In the genomic region with DNA sequence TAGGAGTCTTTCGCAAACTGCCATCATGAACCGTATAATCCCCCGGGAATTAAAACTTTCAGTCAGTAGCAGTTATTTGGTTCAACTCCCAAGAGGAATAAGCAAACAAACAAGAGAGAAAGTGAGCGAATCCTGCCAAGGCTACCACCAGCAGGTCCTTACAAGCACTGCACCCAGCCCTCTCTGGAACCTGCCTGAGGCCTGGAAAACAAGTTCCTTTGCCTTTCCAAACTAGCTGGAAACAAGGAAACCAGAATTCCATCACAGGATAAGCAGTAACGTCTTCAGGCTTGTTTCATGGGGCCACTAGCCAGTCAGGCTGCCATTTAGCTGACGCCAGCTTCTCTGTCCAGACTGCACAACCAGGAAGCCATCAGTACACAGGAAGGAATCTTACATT, we compare ENCODE assay signal across 11 mouse cellular contexts. TPM values are rescaled to one million over a fixed set of nuclear protein-coding genes. Genes with fewer than 3 reads are reported as not detected.
A peak's percentile ranks its signal among the peaks of the same experiment; 100 is the strongest.
DNase-seq lines count a peak whose midpoint lies in the region; ATAC-seq and TF ChIP-seq lines count a peak whose summit lies in the region.
"Had no signal": no experiment of that assay in that cellular context is flagged by ENCODE, and none has a peak within 500 bp of the region (broad histone marks: within the 10 kb centered on the region; RNA-seq: fewer than 3 reads in every experiment).

No protein-coding gene starts in this region.

- no peak overlapping the region for H3K27ac ChIP-seq in hindbrain, postnatal 0 days
- no peak overlapping the region for H3K27ac ChIP-seq in hindbrain, embryonic 16.5 days (ENCODE audit: low read depth, low read length)
- peak overlapping the region; percentile 36; the same call in 1 of the 2 replicates for H3K27ac ChIP-seq in heart, embryonic 10.5 days
- no peak overlapping the region for H3K27ac ChIP-seq in midbrain, embryonic 13.5 days
- H3K27ac ChIP-seq: neural tube, embryonic 13.5 days had no signal

- no peak overlapping the region for H3K4me2 ChIP-seq in hindbrain, postnatal 0 days (ENCODE audit: low read depth, low read length)
- H3K4me2 ChIP-seq in hindbrain, embryonic 16.5 days (ENCODE audit: low read length), result no peak overlapping the region
- H3K4me2 ChIP-seq in midbrain, embryonic 13.5 days (replicated peaks), result no peak overlapping the region
- H3K4me2 ChIP-seq: neural tube, embryonic 13.5 days had no signal

- H3K9ac ChIP-seq in hindbrain, postnatal 0 days (replicated peaks; ENCODE audit: low read length), result no peak overlapping the region
- no peak overlapping the region for H3K9ac ChIP-seq in hindbrain, embryonic 16.5 days (ENCODE audit: low read depth, low read length)
- no peak overlapping the region for H3K9ac ChIP-seq in midbrain, embryonic 13.5 days (replicated peaks)
- H3K9ac ChIP-seq: neural tube, embryonic 13.5 days had no signal

- 66% methylated on average over 6 of the region's 6 CpGs for WGBS in hindbrain, postnatal 0 days
- WGBS in hindbrain, embryonic 16.5 days, result 80% methylated on average over 6 of the region's 6 CpGs
- 71% methylated on average over 6 of the region's 6 CpGs for WGBS in heart, embryonic 10.5 days
- WGBS in midbrain, embryonic 13.5 days, result 76% methylated on average over 6 of the region's 6 CpGs

- H3K4me1 ChIP-seq in hindbrain, postnatal 0 days (ENCODE audit: insufficient read depth, low read length), result no peaks in the 10 kb centered on the region
- H3K4me1 ChIP-seq in hindbrain, embryonic 16.5 days (ENCODE audit: control insufficient read depth, insufficient read depth, low read depth, low read length), result no peaks in the 10 kb centered on the region
- H3K4me1 ChIP-seq in heart, embryonic 10.5 days, result peaks cover 17% of the 10 kb centered on the region
- 0 out of 2 replicates have a peak, but pooled peaks cover 4% of the 10 kb centered on the region for H3K4me1 ChIP-seq in midbrain, embryonic 13.5 days (replicated peaks)
- H3K4me1 ChIP-seq: neural tube, embryonic 13.5 days had no signal

- H3K36me3 ChIP-seq in hindbrain, postnatal 0 days (ENCODE audit: insufficient read depth, low read length), result no peaks in the 10 kb centered on the region
- H3K36me3 ChIP-seq in hindbrain, embryonic 16.5 days (ENCODE audit: control insufficient read depth, insufficient read depth, low read length), result no peaks in the 10 kb centered on the region
- no peaks in the 10 kb centered on the region for H3K36me3 ChIP-seq in heart, embryonic 10.5 days
- no peaks in the 10 kb centered on the region for H3K36me3 ChIP-seq in midbrain, embryonic 13.5 days
- H3K36me3 ChIP-seq: neural tube, embryonic 13.5 days had no signal

- no peaks in the 10 kb centered on the region for H3K27me3 ChIP-seq in hindbrain, postnatal 0 days (ENCODE audit: insufficient read depth, low read length)
- H3K27me3 ChIP-seq in hindbrain, embryonic 16.5 days (replicated peaks; ENCODE audit: control insufficient read depth, insufficient read depth, low read length), result no peaks in the 10 kb centered on the region
- no peaks in the 10 kb centered on the region for H3K27me3 ChIP-seq in heart, embryonic 10.5 days (ENCODE audit: insufficient read depth, poor library complexity, severe bottlenecking)
- H3K27me3 ChIP-seq in midbrain, embryonic 13.5 days, result no peaks in the 10 kb centered on the region
- H3K27me3 ChIP-seq: neural tube, embryonic 13.5 days had no signal

- peak; percentile 38 for DNase-seq in hindbrain, postnatal 0 days (ENCODE audit: low spot score)
- DNase-seq in ZHBTc4 (ENCODE audit: low read depth, low spot score), result peak; percentile 4
- no peak for DNase-seq in heart, embryonic 10.5 days (ENCODE audit: low spot score)
- peak; percentile 22 for DNase-seq in kidney, postnatal 14 days
- no peak for DNase-seq in thymus, postnatal 36 days
- DNase-seq in layer of hippocampus, postnatal 36 days, result no peak
- DNase-seq: right cerebral cortex, postnatal 4 days; thymus, adult 2 months had no signal

- H3K9me3 ChIP-seq in hindbrain, postnatal 0 days (ENCODE audit: low read length), result no peaks in the 10 kb centered on the region
- no peaks in the 10 kb centered on the region for H3K9me3 ChIP-seq in hindbrain, embryonic 16.5 days (ENCODE audit: control insufficient read depth, low read length)
- no peaks in the 10 kb centered on the region for H3K9me3 ChIP-seq in heart, embryonic 10.5 days
- H3K9me3 ChIP-seq in midbrain, embryonic 13.5 days, result no peaks in the 10 kb centered on the region
- H3K9me3 ChIP-seq: neural tube, embryonic 13.5 days had no signal

- TF ChIP-seq CTCF in hindbrain, postnatal 0 days (IDR thresholded peaks at IDR 0.05; ENCODE audit: low read depth), result peak; percentile 26; the same call in 1 of the 2 replicates

- no peak overlapping the region for H3K4me3 ChIP-seq in hindbrain, postnatal 0 days (ENCODE audit: low read length)
- no peak overlapping the region for H3K4me3 ChIP-seq in hindbrain, embryonic 16.5 days (ENCODE audit: low read length)
- H3K4me3 ChIP-seq in heart, embryonic 10.5 days, result no peak overlapping the region
- no peak overlapping the region for H3K4me3 ChIP-seq in midbrain, embryonic 13.5 days (replicated peaks)
- H3K4me3 ChIP-seq: neural tube, embryonic 13.5 days had no signal

- ATAC-seq in hindbrain, postnatal 0 days, result no peak
- no peak for ATAC-seq in hindbrain, embryonic 16.5 days
- ATAC-seq in midbrain, embryonic 13.5 days, result no peak

RNA-seq across cellular contexts. Expression of gene Adarb1, which starts 37.4 kb away (rescaled TPM):
- total RNA-seq in hindbrain, postnatal 0 days (2014; rRNA removed), result 46.5 and 65.1 TPM in 2 replicates
- polyA plus RNA-seq in hindbrain, postnatal 0 days (2015; fragmentation: Nextera tagmentation; extraction: Ambion mirVana), result 18.6 and 21.1 TPM in 2 replicates
- polyA plus RNA-seq in hindbrain, embryonic 16.5 days (2015; fragmentation: Nextera tagmentation; extraction: Ambion mirVana), result 19.9 and 20.6 TPM in 2 replicates
- polyA plus RNA-seq in heart, embryonic 10.5 days (2016; fragmentation: Nextera tagmentation; extraction: Ambion mirVana), result 9.2 and 9.9 TPM in 2 replicates
- total RNA-seq in layer of hippocampus, postnatal 36 days (2021), result 100 to 1,000 TPM; 113 to 117 TPM
- 10.0 and 10.9 TPM in 2 replicates for polyA plus RNA-seq in midbrain, embryonic 13.5 days (2015; fragmentation: Nextera tagmentation; extraction: Ambion mirVana)

Comparison
In these comparisons a context has a peak if more than half of its experiments do, and no peak if none do; other contexts are left out.
1. DNase-seq: peak in hindbrain, postnatal 0 days (single experiment), ZHBTc4 (single experiment) and kidney, postnatal 14 days (single experiment); none in heart, embryonic 10.5 days (single experiment), thymus, postnatal 36 days (0 of 2) and layer of hippocampus, postnatal 36 days (0 of 2).